Mouse (Mus musculus) liver, adult 2 months (tissue): ENCODE results near the gene Rapgef5. TPM values are rescaled to one million over a fixed set of nuclear protein-coding genes. Genes with fewer than 3 reads are reported as not detected.

Experiments
- DNase-seq: peaks from one replicate; pipeline ENCODE4 v3.0.0-alpha.2; 2011; ENCODE audit warnings: low read depth, low spot score; ENCODE audit errors: extremely low read depth
- H3K27ac ChIP-seq: fragments of 200-500 bp; replicated peaks from 2 replicates; pipeline ENCODE4 v1.5.1; 2012; ENCODE audit warnings: low read depth, mild to moderate bottlenecking, control low read depth, inconsistent platforms, low read length; ENCODE audit not compliant: insufficient read depth
- H3K27me3 ChIP-seq: fragments of 200-500 bp; 2 replicates; pipeline ENCODE4 v1.6.1; 2012; ENCODE audit warnings: mild to moderate bottlenecking, moderate library complexity, low read length, inconsistent platforms; ENCODE audit not compliant: control insufficient read depth, insufficient read depth
- H3K36me3 ChIP-seq: fragments of 200-500 bp; 2 replicates; pipeline ENCODE4 v1.6.1; 2012; ENCODE audit warnings: low read length, inconsistent platforms; ENCODE audit not compliant: control insufficient read depth, insufficient read depth
- H3K4me1 ChIP-seq: fragments of 200-500 bp; 2 replicates; pipeline ENCODE4 v1.6.1; 2011; ENCODE audit warnings: low read length; ENCODE audit not compliant: control insufficient read depth, insufficient read depth
- H3K4me3 ChIP-seq: fragments of 200-500 bp; 2 replicates; pipeline ENCODE4 v1.5.1; 2011; ENCODE audit warnings: low read depth, mild to moderate bottlenecking, control low read depth, low read length, moderate library complexity; ENCODE audit not compliant: insufficient read depth
- H3K79me2 ChIP-seq: fragments of 200-500 bp; 2 replicates; pipeline ENCODE4 v1.6.1; 2012; ENCODE audit warnings: inconsistent platforms, mild to moderate bottlenecking, low read length, moderate library complexity; ENCODE audit not compliant: control insufficient read depth, insufficient read depth
- H3K9ac ChIP-seq: fragments of 200-500 bp; 2 replicates; pipeline ENCODE4 v1.6.1; 2012; ENCODE audit warnings: low read depth, mild to moderate bottlenecking, control low read depth, inconsistent platforms, low read length
- CTCF ChIP-seq: fragments of 200-500 bp; IDR thresholded peaks from 2 replicates; pipeline ENCODE4 v1.5.1; 2011; ENCODE audit warnings: low read depth, low read length, control low read depth
- POLR2A ChIP-seq: fragments of 200-500 bp; IDR thresholded peaks from 2 replicates; pipeline ENCODE4 v1.6.1; 2011; ENCODE audit warnings: low read length, control low read depth; ENCODE audit not compliant: insufficient read depth; ENCODE audit errors: extremely low read depth
- WGBS: fragments of 180-500 bp; shearing (Covaris S2); methylation state at CpG from one replicate; pipeline ENCODE4 v1.1.7; 2018; 5-methylcytosine and 5-hydroxymethylcytosine counted together
- polyA plus RNA-seq: library from polyadenylated mRNA; depleted of rRNA; stranded (reverse); fragments of >200 nt; gene quantifications from 2 replicates; pipeline ENCODE4 v1.2.3, GENCODE M21; 2012
- total RNA-seq: library from RNA; depleted of rRNA; stranded (reverse); fragments of >200 nt; gene quantifications from 2 replicates; pipeline ENCODE4 v1.2.3, GENCODE M21; 2014

The Rapgef5 gene
- total and polyA plus RNA-seq, 2 experiments, result 2.1 to 13.3 TPM

DNA sequence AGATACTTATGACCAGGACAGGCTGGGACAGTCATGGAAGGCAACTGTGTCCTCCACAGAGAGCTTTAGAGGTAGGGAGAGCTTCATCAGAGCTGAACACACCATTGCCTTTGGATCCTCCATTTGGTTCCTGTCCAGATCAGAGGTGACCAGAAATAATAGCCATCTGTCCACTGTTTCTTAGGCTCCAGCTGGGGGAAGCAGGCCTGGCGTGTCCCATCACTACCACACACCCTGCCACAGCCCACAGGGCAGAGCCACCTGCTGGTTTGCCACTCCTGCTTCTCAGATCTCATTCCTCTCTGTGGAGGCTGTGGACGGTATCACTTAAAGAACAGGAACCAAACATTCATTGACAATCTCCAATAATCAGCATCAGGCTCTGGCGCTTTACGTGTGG, 254.9 kb downstream of the Rapgef5 start:
- TF ChIP-seq POLR2A, result no peak
- TF ChIP-seq CTCF, result no peak
- H3K9ac ChIP-seq, result no peak overlapping the region
- no peaks in the 10 kb centered on the region for H3K4me1 ChIP-seq
- no peak overlapping the region for H3K27ac ChIP-seq
- no peak for DNase-seq
- WGBS, result 94% methylated on average over 4 of the region's 4 CpGs
- no peaks in the 10 kb centered on the region for H3K27me3 ChIP-seq
- no peaks in the 10 kb centered on the region for H3K36me3 ChIP-seq
- no peak overlapping the region for H3K4me3 ChIP-seq
- no peaks in the 10 kb centered on the region for H3K79me2 ChIP-seq

GRCm38 (mm10) chr12:117772638-117773037, 256.4 kb downstream of the Rapgef5 start:
- no peak for TF ChIP-seq POLR2A
- peak; percentile 74 for TF ChIP-seq CTCF
- 0% methylated on average over 2 of the region's 2 CpGs for WGBS
- no peak overlapping the region for H3K4me3 ChIP-seq
- no peaks in the 10 kb centered on the region for H3K79me2 ChIP-seq
- H3K27me3 ChIP-seq, result no peaks in the 10 kb centered on the region
- H3K36me3 ChIP-seq, result no peaks in the 10 kb centered on the region
- H3K9ac ChIP-seq, result no peak overlapping the region
- H3K27ac ChIP-seq, result no peak overlapping the region
- DNase-seq, result peak; percentile 57
- peaks cover 2% of the 10 kb centered on the region; the same call in 1 of the 2 replicates for H3K4me1 ChIP-seq

- peaks cover 10% of the 10 kb centered on the region for H3K4me1 ChIP-seq
- DNase-seq, result peak; percentile 53
- TF ChIP-seq CTCF (no peak), POLR2A (no peak)
- no peak overlapping the region for H3K4me3 ChIP-seq
- 39% methylated on average over 5 of the region's 5 CpGs for WGBS
- no peak overlapping the region for H3K27ac ChIP-seq
- no peaks in the 10 kb centered on the region for H3K27me3 ChIP-seq
- H3K36me3 ChIP-seq, result no peaks in the 10 kb centered on the region
- no peak overlapping the region for H3K9ac ChIP-seq
- H3K79me2 ChIP-seq, result no peaks in the 10 kb centered on the region
These were observed 260.6 kb downstream of the Rapgef5 start for GRCm38 (mm10) chr12:117776841-117777240.

- TF ChIP-seq POLR2A (no peak), CTCF (no peak)
- Histone ChIP-seq H3K79me2 (no peaks in the 10 kb centered on the region), H3K36me3 (no peaks in the 10 kb centered on the region), H3K27me3 (no peaks in the 10 kb centered on the region), H3K27ac (no peak overlapping the region), H3K9ac (no peak overlapping the region), H3K4me3 (no peak overlapping the region), H3K4me1 (peaks cover 10% of the 10 kb centered on the region)
- DNase-seq, result peak; percentile 85
- WGBS, result 15% methylated on average over 2 of the region's 2 CpGs
These were observed 265.1 kb downstream of the Rapgef5 start for GRCm38 (mm10) chr12:117781360-117781759.

DNA sequence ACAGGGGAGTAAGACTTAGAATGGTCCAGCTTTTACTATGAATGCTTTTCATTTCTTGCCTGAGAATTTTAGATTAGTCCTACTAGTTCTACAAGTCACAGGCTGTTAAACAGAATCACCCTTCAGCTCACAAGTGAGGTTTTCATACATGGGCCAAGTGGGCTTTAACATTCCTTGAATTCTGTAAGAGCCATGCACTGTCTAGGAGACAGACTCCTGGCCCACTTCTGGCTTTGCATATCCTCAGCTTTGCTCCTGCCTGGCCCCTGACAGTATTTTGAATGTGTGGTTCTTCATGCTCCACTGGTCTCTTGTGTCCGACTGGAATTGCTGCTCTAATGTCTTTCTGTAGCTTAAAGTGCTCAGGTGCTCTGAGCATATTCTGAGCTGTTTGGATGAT, 267.1 kb downstream of the Rapgef5 start:
- no peak for DNase-seq
- Histone ChIP-seq H3K4me1 (peaks cover 9% of the 10 kb centered on the region), H3K9ac (no peak overlapping the region), H3K4me3 (no peak overlapping the region), H3K36me3 (no peaks in the 10 kb centered on the region), H3K79me2 (no peaks in the 10 kb centered on the region), H3K27ac (no peak overlapping the region), H3K27me3 (no peaks in the 10 kb centered on the region)
- no peak for TF ChIP-seq CTCF
- no peak for TF ChIP-seq POLR2A
- WGBS, result 97% methylated on average over 1 of the region's 1 CpGs

DNA sequence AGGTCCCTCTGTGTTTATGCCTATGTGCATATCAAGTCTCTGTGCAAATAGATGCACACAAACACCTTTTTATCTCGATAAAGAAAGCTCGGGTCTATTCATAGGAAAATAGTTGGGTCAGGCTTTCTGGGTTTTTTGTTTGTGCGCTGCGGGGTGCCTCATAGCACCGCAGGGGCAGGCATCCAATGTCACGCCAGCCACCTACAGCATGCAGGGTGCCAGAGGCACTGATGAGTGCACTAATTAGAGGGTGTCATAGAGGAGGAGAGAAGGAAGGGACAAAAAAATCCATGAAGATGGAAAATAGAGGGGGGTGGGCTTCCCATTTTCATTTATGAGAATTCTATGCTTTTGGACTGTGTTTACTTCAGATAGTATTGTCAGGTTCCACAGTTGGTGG, 270.3 kb downstream of the Rapgef5 start:
- Histone ChIP-seq H3K9ac (no peak overlapping the region), H3K4me1 (peaks cover 3% of the 10 kb centered on the region), H3K4me3 (no peak overlapping the region), H3K27me3 (no peaks in the 10 kb centered on the region), H3K27ac (no peak overlapping the region), H3K79me2 (no peaks in the 10 kb centered on the region), H3K36me3 (no peaks in the 10 kb centered on the region)
- no peak for TF ChIP-seq CTCF
- TF ChIP-seq POLR2A, result no peak
- 58% methylated on average over 6 of the region's 6 CpGs for WGBS
- DNase-seq, result no peak
